Mouse (Mus musculus) liver, embryonic 14.5 days (tissue): Measurements from ENCODE around the gene Dohh. TPM values are rescaled to one million over a fixed set of nuclear protein-coding genes. Genes with fewer than 3 reads are reported as not detected.

ENCODE experiments used
- ATAC-seq: fragments of 200-750 bp; cut with Nextera tagmentation; 2 replicates; pipeline ENCODE4 v1.8.0; 2017; ENCODE audit warnings: moderate number of reproducible peaks, mild to moderate bottlenecking, moderate library complexity; ENCODE audit not compliant: insufficient read depth
- DNase-seq, 3 experiments: peaks; one replicate each; pipeline ENCODE4 v3.0.0-alpha.2; 2012 to 2013; ENCODE audit warnings: low read depth in 3 of 3, low spot score in 3 of 3
- H3K27ac ChIP-seq: fragments of 300-500 bp; sonication (generic); 2 replicates; pipeline ENCODE4 v1.5.1; 2014; ENCODE audit warnings: moderate library complexity, mild to moderate bottlenecking, control low read depth, inconsistent platforms
- H3K27me3 ChIP-seq: fragments of 300-500 bp; sonication (generic); 2 replicates; pipeline ENCODE4 v1.6.1; 2014; ENCODE audit warnings: mild to moderate bottlenecking, low read length, moderate library complexity; ENCODE audit not compliant: control insufficient read depth, insufficient read depth
- H3K36me3 ChIP-seq: fragments of 300-500 bp; sonication (generic); replicated peaks from 2 replicates; pipeline ENCODE4 v1.6.1; 2014; ENCODE audit warnings: low read depth; ENCODE audit not compliant: control insufficient read depth, insufficient read depth
- H3K4me1 ChIP-seq, 2 experiments: fragments of 200-500 bp in 1 of 2; fragments of 300-500 bp in 1 of 2; sonication (generic) in 1 of 2; replicated peaks; 2 replicates each; pipeline ENCODE4 v1.6.1; 2012 to 2014; ENCODE audit warnings: antibody characterized with exemption in 1 of 2, inconsistent platforms in 1 of 2, low read length in 1 of 2; ENCODE audit not compliant: control insufficient read depth in 2 of 2, insufficient read depth in 2 of 2
- H3K4me2 ChIP-seq: fragments of 300-500 bp; sonication (generic); 2 replicates; pipeline ENCODE4 v1.6.1; 2014; ENCODE audit warnings: low read depth, mild to moderate bottlenecking, control low read depth, moderate library complexity
- H3K4me3 ChIP-seq, 2 experiments: fragments of 200-500 bp in 1 of 2; fragments of 300-500 bp in 1 of 2; sonication (generic) in 1 of 2; 2 replicates each; pipeline ENCODE4 v1.5.1; 2012 to 2014; ENCODE audit warnings: low read depth in 2 of 2, low read length in 2 of 2, mild to moderate bottlenecking in 2 of 2, control low read depth in 1 of 2, inconsistent platforms in 1 of 2, moderate library complexity in 1 of 2; ENCODE audit not compliant: insufficient read depth in 1 of 2
- H3K9ac ChIP-seq: fragments of 300-500 bp; sonication (generic); replicated peaks from 2 replicates; pipeline ENCODE4 v1.6.1; 2014; ENCODE audit warnings: mild to moderate bottlenecking, control low read depth, moderate library complexity
- H3K9me3 ChIP-seq: fragments of 300-500 bp; sonication (generic); 2 replicates; pipeline ENCODE4 v1.6.1; 2016; ENCODE audit warnings: low read length, mixed read lengths; ENCODE audit not compliant: control insufficient read depth
- CTCF ChIP-seq: IDR thresholded peaks from 2 replicates; pipeline ENCODE4 v1.5.1; 2016; ENCODE audit warnings: antibody characterized with exemption, low read depth, control low read depth
- EP300 ChIP-seq: IDR thresholded peaks from 2 replicates; pipeline ENCODE4 v1.6.1; 2016; ENCODE audit warnings: antibody characterized with exemption, low read depth
- WGBS: fragments of 180-500 bp; shearing (Covaris S2); extraction: QIAGEN DNeasy Blood & Tissue Kit; methylation state at CpG from one replicate; pipeline ENCODE4 v1.1.7; 2014; ENCODE audit not compliant: insufficient replicate concordance; 5-methylcytosine and 5-hydroxymethylcytosine counted together
- polyA plus RNA-seq, 2 experiments: library from polyadenylated mRNA; depleted of rRNA in 1 of 2; stranded (reverse) in 1 of 2; unstranded in 1 of 2; fragments of >200 nt; fragmentation: Nextera tagmentation in 1 of 2; extraction: Ambion mirVana in 1 of 2; gene quantifications; 2 replicates each; pipeline versions ENCODE4 v1.2.1 to v1.2.3; 2012 to 2014

Dohh gene
- 29.8 and 32.2 TPM in 2 replicates for polyA plus RNA-seq (2012; rRNA removed)
- polyA plus RNA-seq (2014; fragmentation: Nextera tagmentation; extraction: Ambion mirVana), result 35.0 and 39.7 TPM in 2 replicates

- Histone ChIP-seq H3K27me3 (no peaks in the 10 kb centered on the region), H3K9me3 (no peaks in the 10 kb centered on the region), H3K4me3 (peak within 1 kb of the TSS; percentile 87 to 98), H3K36me3 (peaks cover 11% of the 10 kb centered on the region), H3K27ac (peak within 1 kb of the TSS; percentile 97), H3K4me2 (peak within 1 kb of the TSS; percentile 93), H3K4me1 (peaks cover 47 to 50% of the 10 kb centered on the region in 2 experiments), H3K9ac (peak within 1 kb of the TSS; percentile 92)
- WGBS, result 4% methylated on average over 50 of the region's 54 CpGs
- TF ChIP-seq CTCF (peak; percentile 20; the same call in 1 of the 2 replicates), EP300 (no peak)
- DNase-seq (peak; percentile 98), ATAC-seq (peak; percentile 78)
Measured at GRCm38 (mm10) chr10:81383802-81384604, at the start of gene Dohh, which contains the start of gene Gm48551. Dohh (plus strand) TSS chr10:81384428. Gm48551 (plus strand) TSS chr10:81384466.

- ATAC-seq (no peak), DNase-seq (no peak)
- Histone ChIP-seq H3K36me3 (no peaks in the 10 kb centered on the region), H3K9me3 (no peaks in the 10 kb centered on the region), H3K27ac (no peak overlapping the region), H3K9ac (no peak overlapping the region), H3K4me3 (no peak overlapping the region), H3K4me2 (no peak overlapping the region), H3K4me1 (peaks cover 5% of the 10 kb centered on the region in 2 experiments), H3K27me3 (no peaks in the 10 kb centered on the region; the same call in 1 of the 2 replicates)
- WGBS, result 70% methylated on average over 19 of the region's 19 CpGs
- TF ChIP-seq EP300, result no peak
- no peak for TF ChIP-seq CTCF
Measured at GRCm38 (mm10) chr10:81335393-81336340, 48.6 kb upstream of the Dohh start.

GRCm38 (mm10) chr10:81336558-81336957, 47.7 kb upstream of the Dohh start:
- no peak for TF ChIP-seq EP300
- no peak for TF ChIP-seq CTCF

DNA sequence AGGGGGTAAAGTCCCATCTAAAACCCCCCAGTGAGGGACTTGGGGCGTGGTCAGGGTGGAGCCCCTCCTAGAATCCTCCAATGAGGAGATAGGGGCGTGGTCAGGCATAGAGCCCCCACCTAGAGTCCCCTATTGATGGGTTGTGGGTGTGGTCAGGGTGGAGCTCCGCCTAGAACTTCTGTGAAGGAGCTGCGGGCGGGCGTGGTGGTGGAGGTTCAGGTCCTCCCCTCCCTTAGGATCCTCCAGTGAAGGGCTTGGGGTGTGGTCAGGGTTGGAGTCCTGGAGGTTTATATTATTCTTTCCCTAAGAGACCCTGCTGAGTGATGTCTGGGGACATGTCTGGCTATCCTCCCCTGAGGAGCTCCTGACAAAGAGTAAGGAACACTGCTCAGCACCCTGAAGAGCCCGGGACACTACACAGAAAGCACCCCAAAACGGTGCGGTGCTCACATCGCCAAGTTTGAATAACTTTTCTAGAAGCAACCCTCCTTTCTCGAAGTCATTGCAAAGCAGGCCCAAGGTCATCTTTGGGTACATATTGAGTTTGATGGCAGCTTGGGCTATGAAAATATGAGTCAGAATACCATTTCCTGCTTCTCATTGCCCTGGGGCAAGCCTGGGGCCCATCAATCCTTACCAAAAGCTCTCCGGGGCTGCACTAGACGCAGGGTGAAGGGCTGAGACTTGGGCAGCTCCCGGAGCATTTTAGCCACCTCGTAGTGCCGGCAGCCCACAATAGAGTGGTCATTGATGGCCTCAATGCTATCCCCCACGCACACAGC, 43.5 kb upstream of the Dohh start:
- no peaks in the 10 kb centered on the region for H3K36me3 ChIP-seq
- no peak for DNase-seq
- no peak overlapping the region for H3K4me2 ChIP-seq
- WGBS, result 35% methylated on average over 17 of the region's 17 CpGs
- no peaks in the 10 kb centered on the region for H3K9me3 ChIP-seq
- H3K27me3 ChIP-seq, result peaks cover 41% of the 10 kb centered on the region
- no peak overlapping the region for H3K4me3 ChIP-seq
- TF ChIP-seq CTCF (no peak), EP300 (no peak)
- peak; percentile 50; the same call in 1 of the 2 replicates for ATAC-seq
- H3K4me1 ChIP-seq, result peaks cover 8 to 12% of the 10 kb centered on the region in 2 experiments
- no peak overlapping the region for H3K9ac ChIP-seq
- H3K27ac ChIP-seq, result no peak overlapping the region

More at GRCm38 (mm10) chr10:81336558-81336957, 47.7 kb upstream of the Dohh start:
- Histone ChIP-seq H3K36me3 (no peaks in the 10 kb centered on the region), H3K4me3 (no peak overlapping the region), H3K27me3 (peaks cover 1% of the 10 kb centered on the region), H3K4me1 (peaks cover 8 to 12% of the 10 kb centered on the region in 2 experiments), H3K9me3 (no peaks in the 10 kb centered on the region), H3K4me2 (no peak overlapping the region), H3K27ac (no peak overlapping the region), H3K9ac (no peak overlapping the region)
- DNase-seq (no peak), ATAC-seq (no peak)
- WGBS, result 75% methylated on average over 4 of the region's 4 CpGs
